Mouse (Mus musculus) ovary, postnatal 36 days (tissue): ENCODE results near the gene Pknox2.

Experiments used
- DNase-seq: peaks from one replicate; pipeline ENCODE4 v3.0.0; 2022; ENCODE audit warnings: low spot score, mixed read lengths

The Pknox2 gene

DNA sequence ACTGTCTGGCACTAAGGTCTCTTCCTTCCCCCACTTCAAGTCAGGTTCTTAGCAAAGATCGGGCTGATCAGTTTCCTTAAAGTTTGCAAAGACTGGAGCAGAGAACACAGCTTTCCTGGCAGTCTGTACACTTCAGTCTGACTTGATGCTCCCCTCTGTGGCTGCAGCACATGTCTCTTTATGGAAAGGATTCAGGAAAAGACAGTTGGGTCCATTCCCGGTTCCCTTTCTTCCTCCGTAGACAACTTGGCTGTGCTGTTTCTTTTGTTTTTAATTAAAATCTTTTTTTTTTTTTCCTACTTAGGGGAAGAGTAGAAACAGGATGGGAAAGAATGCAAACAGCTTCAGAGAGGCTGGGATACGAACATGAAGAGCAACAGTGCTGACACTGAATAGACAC, 205.1 kb downstream of the Pknox2 start:
- DNase-seq: no peak

DNA sequence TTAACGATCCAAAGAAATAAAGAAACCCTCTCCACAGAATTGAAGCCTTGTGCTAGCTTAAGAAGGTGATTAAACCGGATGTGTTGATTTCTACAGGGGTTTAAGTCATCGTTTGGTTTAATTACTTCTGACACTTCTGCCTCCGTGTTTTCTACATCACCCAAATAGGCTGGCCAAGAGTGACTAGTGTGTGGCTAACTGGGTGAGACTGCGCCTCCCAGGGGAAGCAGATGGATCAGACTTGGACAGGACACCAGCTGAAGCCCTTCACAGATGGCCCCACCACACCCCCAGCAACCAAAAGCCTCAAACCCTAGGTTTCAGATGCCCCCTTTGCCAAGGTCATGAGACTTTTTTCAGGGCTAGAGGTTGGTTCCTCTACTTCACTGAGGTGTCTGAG, 205.6 kb downstream of the Pknox2 start:
- DNase-seq: no peak

DNA sequence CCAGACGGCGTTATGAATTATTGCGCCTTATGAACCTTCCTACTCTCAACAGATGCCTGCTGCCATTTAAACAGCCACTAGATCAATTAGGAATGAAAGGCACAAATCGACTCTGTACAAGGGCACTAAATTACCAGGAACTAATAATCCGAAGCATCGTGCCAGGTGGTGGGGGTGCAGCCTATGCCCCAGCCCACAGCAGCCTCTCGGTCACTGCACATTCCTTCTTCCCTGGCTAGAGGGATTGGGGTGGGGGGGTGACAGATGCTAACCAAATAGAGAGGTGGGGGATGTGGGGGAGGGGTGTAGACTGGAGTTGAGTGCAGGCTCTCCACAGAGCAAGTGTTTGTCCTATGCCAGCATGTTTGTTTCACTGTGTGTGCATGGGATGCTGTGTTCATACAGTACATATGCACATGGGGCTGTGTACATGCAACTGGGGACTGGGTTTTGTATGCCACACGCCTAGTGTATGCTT, 208.6 kb downstream of the Pknox2 start:
- DNase-seq: no peak

DNA sequence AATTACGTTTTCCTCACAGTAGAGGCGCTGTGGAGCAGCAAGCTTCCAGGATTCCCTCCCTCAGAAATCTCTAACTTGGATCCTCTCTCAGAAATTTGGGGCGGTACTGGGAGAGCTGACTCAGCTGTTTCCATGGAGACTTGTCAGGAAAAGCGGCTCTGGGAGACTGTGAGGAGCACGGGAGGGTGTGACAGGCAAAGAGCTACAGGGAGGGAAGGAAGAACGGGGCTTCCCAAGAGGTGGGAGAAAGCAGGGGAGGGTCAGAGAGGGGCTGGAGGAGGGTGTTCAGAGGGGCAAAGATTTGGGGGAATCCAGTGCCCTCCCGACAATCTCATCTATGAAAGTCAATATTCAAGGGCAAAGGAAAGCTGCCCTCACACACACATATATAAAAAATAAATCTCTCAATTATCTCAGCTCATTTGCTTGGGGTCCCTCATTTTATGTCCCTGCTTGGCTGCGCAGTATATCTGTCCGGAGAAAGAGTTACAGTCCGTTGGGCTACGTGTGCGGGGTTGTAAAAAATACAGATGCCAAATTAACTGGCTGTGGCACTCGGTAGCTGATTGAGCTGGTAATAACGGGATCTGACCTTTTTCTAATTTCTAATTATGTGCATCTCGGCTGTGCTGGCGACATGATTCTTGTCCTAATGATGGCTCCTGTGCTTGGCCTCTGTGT, 213.3 kb downstream of the Pknox2 start:
- peak; percentile 59 for DNase-seq

DNA sequence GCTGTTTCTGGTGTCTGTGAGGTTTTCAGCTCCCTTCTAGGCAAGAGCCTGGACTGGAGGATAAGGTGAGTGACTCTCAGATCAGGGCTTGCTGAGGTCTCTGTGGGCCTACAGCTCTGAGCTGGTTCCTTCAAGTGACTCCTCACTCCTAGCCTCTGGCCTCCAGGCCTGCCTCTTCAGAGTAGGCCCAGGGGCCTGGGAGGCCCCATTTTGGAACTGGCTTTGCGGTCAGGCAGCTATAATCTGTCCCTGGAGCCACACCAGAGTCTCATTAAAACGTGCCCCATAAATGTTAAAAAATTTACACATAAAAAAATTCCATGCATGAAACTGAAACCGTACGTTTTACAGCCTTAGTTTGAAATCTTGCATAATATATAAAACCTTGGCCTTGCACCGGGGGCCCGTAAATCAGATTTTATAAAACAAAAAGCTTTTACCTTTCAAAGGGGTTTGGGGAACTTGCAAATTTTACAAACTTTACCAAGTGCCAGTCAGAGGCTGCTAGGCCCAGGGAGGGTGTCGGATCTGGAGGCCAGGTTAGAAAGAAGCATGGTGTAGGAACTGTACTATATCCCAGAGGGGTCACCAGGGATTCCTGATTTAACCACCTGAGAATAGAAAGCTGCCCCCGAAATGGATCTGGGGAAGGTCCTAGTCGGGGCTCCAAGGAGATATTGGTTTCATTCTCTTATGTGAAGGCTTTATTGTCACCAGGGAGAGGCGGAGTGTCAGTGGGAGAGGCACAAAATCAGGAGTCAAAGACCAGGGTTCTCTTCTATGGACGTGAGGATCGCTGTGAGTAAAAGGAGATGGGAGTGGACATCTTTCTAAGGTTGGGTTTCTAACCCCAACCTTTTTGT, 214.0 kb downstream of the Pknox2 start:
- no peak for DNase-seq

DNA sequence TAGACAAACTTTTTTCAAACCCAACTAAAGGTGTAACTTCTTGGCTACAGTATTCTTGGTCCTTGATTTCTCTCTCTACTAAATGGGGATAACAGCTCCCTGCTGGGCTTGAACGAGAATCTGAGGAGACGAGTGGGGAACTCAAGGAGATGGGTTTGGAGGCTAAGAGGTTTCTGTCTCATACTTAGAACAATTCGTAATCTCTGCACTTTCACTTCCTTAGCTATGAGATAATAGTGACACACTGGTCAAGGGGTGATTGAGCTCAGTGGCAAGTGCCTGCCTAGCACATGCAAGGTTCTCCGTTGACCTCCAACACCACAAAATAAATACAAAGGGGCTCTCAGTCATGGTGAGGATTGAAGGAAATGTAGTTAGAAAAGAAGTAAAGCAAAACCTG, 215.6 kb downstream of the Pknox2 start:
- no peak for DNase-seq

DNA sequence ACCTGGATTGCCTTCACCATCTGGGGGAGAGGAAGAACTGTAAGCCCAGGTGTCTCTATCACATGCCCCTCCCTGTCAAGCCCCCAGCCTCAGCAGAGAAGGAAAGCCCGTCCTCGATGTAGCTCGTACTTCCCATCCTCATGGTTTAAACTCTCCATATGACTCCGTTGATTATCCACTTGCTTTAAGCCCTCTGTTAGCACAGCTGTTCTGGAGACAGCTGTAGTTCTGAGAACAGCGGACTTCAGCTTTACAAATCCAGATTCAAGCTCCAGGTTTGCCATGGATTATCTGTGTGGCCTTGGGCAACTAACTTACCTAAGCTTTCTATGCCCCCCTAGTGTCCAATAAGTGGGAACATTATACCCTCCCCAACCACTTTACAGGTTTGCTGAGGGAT, 223.5 kb downstream of the Pknox2 start:
- no peak for DNase-seq

DNA sequence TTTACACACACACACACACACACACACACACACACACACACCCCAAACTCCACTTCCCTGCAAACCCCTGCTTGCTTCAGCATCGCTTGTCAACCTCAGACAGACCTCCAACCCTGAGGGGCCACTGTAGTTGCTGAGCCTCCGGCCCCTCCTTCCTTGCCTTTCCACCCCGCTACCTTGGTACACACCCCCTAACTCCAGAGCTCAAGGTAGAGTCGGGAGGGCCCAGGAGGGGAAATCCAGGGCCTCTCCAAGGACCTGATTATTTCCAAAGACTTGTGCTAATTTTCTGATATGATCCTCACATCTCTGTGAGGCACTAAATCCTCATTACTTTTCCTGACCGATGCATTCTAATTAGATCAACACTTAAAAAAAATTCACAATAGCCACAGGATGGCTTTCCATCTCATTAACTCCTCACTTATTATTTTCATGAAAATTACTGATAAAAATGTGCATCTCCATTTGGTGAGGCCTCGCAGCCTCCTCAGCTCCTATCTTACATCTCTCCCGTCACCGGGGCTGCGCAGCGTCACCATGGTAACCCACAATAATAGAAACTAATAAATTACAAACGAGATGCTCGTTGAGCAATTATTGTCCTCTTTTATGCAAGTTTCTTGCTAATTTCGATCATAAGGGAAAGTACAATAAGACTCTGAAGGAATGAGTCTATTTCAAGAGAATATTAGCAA, 225.3 kb downstream of the Pknox2 start:
- no peak for DNase-seq

DNA sequence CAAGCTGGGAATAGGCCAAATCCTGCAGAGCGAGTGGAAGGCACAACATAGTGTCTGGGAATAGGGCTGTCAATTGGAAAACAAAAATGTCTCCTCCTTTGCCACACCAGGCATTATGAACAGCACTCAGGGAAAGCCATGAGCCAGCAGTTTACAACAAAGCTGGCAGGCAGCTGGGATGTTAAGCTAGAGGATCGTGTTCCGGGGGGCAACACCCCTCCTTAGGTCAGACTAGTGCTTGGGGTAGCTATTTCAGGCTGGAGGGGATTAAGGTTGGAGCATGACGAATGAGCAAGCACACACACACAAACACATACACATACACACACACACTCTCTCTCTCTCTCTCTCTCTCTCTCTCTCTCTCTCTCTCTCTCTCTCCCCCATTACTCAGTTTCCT, 227.7 kb downstream of the Pknox2 start:
- DNase-seq: no peak

DNA sequence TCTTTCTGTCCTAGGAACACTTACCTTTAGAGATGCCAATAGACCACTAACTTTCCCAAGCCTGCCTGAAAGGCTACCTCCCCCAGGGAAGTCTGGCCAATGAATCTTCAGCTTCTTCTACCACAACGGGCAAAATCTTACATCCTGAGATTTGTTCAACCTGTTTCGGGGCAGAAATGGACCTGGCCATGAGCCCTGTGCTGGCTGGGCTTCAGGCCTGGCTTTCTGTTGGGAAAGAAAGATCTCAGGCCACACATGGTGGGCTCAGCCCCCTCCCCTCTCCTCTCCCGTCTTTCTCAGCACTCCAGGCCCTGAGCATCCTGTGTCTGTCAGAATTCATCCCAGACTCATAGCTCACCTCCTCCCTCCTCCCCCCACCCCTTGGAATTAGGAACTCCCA, 228.6 kb downstream of the Pknox2 start:
- no peak for DNase-seq

DNA sequence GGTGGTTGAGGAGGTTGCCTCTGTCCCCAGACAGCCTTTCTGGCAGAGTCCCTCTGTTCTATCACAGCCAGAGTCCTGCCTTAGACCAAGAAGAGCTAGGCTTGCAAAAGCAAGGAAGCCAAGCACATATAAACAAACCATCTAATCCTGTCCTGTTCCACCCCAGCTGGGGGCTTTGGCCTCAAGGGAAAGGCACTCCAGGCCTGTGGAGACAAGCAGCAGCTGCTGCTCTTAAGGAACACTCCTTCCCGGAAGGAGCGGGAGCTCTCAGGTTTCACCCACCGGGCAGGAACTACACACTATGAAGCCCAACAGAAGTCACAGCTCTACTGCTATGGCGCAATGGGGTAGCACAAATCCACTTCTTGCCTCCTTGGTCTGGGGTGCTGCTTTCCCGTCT, 230.3 kb downstream of the Pknox2 start:
- DNase-seq: no peak

DNA sequence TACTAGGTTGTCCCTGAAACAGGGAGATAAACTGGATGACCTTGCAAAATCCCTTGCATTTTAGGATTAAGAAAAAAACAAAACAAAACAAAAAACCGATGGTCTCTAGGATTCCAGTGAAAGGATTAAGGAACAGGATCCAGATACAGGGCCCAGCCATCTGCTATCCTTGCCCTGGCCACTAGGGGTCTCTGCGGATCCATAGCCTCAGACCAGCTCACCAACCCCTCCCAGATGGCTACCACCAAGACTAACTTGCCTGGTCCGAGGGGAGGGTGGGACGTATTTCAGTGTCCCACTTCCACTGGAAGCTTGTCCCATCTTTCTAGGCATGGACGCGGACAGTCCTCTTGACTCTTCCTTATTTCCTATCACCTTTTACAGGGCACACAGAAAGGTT, 230.8 kb downstream of the Pknox2 start:
- DNase-seq: peak; percentile 78

DNA sequence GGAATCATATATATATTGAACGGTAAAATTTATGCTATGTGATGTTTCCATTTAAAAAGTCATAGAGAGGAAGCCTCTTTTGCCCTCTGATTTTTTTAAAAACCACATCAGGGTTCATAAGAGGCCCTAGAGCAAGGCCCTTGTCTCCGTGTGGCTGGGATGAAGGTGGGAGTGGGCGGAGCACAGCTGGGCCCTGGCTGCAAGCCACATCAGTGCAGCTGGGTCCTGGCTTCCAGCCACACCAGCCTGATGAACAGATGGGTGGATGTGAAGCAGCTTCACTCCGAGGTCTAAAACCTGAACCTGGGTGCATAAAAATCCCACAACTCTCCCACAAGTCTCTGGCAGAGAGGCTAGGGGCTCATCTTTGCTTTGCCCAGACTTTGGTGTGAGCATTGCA, 241.8 kb downstream of the Pknox2 start:
- peak; percentile 35 for DNase-seq

DNA sequence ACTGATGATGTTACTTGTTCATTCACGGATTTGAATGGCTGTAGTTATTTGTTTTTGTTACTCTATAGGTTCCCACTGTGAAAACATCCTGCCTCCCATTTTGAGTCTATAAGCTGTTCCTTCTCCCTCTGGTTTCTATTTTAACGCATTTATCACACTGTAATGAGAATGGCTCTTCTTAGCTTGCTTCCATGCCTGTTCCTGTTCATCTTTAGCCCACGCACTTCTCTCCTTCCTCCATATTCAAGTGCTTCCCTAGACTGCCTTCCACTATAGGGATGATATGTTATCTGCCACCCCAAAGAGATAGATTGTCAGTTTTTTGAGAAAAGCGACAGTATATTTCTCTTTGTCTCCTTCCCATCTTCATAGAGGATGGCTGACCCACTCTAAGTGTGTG, 246.7 kb downstream of the Pknox2 start:
- no peak for DNase-seq

DNA sequence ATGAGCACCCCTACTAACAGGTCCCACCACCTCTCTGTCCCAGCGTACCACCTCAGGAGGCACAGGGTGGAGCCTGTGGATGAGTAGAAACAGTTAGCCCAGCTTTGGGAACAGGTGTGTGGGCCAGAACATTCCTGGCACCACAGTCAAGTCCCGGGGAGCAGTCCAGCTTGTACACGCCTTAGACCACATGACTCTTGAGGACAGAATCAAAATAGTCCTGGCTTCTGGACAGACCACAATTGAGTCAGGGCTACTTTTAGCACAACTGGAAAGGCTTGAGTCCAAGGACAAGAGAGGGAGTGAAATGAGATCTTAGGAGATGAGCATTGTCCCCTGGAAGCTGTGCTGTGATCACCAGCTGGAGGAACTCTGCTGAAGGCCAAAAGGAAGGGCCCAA, 248.6 kb downstream of the Pknox2 start:
- DNase-seq: no peak

DNA sequence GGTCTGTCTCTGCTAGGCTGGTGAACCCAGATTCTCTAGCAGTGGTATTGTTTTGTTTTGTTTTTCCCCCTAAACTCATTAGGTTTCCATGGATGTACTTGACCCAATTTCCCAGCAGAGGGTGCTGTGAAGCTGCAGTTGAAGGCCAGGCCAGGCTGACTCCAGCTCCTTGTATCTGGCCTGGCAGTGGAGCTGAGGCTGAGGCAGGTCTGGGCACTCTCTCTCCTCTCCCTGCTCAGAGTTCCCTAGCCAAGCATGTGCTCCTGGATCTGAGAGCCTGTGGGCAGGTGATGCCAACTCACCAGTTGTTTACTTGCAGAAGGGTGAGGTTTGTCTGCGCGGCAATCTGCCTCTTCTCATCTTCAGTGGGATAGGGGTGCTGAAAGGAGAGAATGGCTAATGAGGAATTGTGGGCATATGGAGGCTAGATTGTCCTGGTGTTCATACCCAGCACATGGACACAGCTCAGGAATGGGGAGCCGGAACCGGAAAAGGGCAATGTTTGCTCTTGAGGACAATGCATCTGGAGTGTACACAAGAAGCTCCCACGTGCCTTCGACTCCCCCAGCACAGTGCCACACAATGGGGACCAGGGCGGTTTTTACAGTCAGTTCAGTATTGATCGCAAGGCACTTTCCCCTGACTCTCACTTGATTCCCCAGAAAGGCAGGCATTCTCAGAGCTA, 252.1 kb downstream of the Pknox2 start:
- peak; percentile 52 for DNase-seq

DNA sequence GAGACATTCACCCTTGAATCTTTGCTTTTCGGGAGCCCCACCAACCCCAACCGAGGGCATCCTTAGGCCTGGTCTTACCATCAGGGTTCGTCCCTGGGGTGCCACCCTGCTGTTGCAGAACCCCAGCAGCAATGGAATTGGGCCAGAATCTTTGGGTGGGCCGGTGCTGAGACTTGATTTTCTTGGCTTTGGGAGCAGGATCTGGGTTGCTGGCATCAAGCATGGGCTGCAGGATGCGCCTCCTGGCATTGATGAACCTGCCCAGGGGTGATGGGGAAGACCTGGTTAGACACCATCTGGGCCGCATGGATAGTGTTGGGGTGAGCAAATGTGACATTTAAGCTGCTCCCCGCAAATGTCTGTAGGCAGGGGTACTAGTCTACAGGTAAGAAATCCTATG, 253.0 kb downstream of the Pknox2 start:
- no peak for DNase-seq

DNA sequence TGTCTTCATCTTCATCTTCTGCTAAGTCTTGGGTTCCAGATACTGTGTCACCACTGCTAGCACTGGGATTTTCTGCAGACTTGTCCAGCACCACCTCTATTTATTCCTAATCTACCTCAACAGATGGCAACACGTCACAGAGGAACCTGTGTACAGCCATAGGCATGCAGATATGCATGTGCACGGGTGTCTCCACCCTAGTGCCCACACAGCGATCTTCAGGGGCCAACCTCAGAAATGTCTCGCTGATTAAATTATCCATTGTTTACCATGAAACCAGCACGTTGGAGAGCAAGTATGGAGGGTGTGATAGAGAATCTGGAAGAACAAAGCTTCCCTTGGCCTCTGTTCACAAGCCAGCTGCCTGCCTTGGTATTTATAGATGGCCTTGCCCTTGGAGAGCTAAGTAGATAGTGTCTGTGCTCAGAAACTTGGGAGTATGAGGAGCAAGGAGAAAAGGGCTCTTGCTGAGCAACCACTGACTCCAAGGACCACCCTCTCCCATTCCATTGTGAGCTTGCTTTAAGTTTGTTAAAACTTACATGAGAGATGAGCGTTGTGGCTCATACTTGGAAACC, 253.7 kb downstream of the Pknox2 start:
- no peak for DNase-seq

DNA sequence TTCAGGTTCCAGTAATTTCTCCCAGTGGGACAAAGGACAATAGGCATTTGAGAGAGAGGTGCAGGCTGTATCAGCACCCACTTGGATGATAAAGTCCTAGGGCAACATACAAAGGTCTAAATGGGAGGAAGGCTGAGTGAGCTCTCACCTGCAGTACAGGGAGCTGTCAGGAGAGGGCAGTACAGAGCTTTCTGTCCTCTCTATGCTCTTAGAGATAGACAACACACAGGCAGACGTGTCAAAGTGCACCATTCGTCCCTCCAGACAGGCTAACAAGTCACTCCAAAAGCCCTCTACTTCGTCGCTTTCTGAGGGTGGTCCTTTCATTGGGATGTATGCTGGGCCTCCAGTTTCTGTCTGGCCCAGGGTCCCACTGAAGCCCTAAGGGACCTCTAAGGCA, 256.7 kb downstream of the Pknox2 start:
- DNase-seq: peak; percentile 53

DNA sequence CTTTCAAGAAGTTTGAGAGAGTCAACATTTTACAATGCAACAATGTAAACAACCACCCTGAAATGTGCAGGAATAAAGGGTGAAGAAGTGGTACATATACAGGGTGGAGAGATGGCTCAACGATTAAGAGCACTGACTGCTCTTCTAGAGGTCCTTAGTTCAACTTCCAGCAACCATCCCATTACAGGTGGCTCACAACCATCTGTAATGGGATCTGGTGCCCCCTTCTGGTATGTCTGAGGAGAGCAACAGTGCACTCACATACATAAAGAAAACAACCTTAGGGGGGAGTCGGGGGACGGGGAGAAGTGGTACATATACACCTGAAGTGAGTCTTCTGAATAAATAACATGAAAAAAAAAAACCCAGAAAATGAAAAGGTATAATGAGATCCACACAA, 262.0 kb downstream of the Pknox2 start:
- DNase-seq: no peak

DNA sequence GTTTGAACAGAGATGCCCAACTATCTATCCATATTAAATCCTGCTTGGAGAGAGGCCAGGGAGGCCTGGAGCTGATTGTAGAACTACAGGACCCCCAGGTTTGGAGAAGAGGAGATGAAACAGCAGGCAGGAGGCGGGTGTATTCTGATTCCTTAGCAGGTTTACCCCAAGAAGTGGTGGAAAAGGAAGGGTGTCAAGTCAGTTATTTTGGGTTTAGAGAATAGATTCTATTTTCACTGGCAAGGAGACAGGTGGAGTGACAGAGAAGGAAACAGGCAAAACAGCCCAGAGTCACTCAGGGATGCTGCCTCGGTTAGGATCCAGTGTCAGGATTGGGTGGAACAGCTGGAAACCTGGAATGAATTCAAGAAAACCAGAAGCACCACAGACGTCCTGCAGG, 263.6 kb downstream of the Pknox2 start:
- DNase-seq: no peak
